Mouse (Mus musculus) ES-Bruce4 (cell line): ENCODE data around the gene Rcvrn.

Source experiments
- CTCF ChIP-seq: IDR thresholded peaks from one replicate; pipeline ENCODE4 v1.8.1; 2011; ENCODE audit warnings: low read depth, low read length
- EP300 ChIP-seq: IDR thresholded peaks from 2 replicates; pipeline ENCODE4 v1.6.1; 2011; ENCODE audit warnings: low read depth, low read length; ENCODE audit not compliant: insufficient read depth

GRCm38 (mm10) chr11:67694703-67695376 is at the start of gene Rcvrn:
- TF ChIP-seq EP300: no peak
- no peak for TF ChIP-seq CTCF
